Mouse (Mus musculus) activated CD4-positive, CD25-positive, alpha-beta regulatory T cell, adult 4 months (primary cell): Measurements from ENCODE around the gene Adgrv1. TPM values are rescaled to one million over a fixed set of nuclear protein-coding genes. Genes with fewer than 3 reads are reported as not detected.

Source experiments
- ATAC-seq: one replicate; pipeline ENCODE4 v1.8.0; 2017
- polyA plus RNA-seq, 2 experiments: library from polyadenylated mRNA; unstranded; fragments of 100-300 nt; shearing (Covaris generic); gene quantifications; one replicate each; pipeline ENCODE4 v1.2.1; 2017

Adgrv1 gene
- polyA plus RNA-seq, 2 experiments from 2014 or later: 0.66 TPM; not detected in 1

GRCm38 (mm10) chr13:81133336-81133735 lies 499.6 kb downstream of the Adgrv1 start:
- ATAC-seq: no peak

- no peak for ATAC-seq
Measured at GRCm38 (mm10) chr13:81132691-81133090, 500.3 kb downstream of the Adgrv1 start.

DNA sequence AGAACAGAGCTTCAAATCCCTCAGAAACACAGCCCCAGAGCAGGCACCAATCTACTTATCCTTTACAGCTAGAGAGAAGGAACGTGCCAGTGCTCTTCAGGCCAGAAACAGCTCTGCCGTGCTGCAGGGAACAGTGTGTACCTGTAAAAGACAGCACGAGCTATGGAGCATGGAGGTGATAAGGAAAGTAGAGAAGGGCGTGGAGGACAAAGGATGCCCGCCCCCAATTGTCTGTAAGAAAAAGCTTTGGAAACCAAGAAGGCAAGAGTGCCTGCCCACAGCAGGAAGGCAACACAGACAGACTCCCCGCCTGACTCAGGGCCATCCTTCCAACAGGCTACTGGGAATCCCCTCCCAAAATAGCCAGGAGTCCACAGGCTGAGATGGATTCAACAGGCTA lies 501.1 kb downstream of the Adgrv1 start:
- no peak for ATAC-seq

GRCm38 (mm10) chr13:81130742-81131524 lies 502.0 kb downstream of the Adgrv1 start:
- ATAC-seq: no peak

GRCm38 (mm10) chr13:81125846-81126245 lies 507.1 kb downstream of the Adgrv1 start:
- ATAC-seq: no peak

- ATAC-seq: no peak
Measured at GRCm38 (mm10) chr13:81122238-81122637, 510.7 kb downstream of the Adgrv1 start.

GRCm38 (mm10) chr13:81110479-81110878 lies 522.5 kb downstream of the Adgrv1 start:
- no peak for ATAC-seq

DNA sequence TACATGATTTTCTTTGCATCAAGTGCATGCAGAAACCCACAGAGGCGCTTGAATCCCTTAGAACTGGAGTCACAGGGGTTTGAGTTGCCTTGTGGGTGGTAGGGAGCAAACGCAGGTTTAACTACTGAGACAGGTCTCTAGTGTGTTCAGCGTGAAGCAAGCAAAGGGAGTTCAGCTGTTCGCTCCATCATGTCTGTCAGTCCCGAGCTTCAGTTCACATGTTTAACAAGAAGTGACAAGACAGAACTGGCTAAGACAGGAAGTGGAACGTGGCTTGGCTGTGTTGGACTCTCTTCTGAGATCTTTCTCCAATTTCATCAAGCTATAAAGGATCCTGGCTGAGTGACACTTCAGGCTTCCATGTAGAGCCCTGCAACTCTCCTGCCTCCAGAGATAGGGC lies 523.3 kb downstream of the Adgrv1 start:
- no peak for ATAC-seq

DNA sequence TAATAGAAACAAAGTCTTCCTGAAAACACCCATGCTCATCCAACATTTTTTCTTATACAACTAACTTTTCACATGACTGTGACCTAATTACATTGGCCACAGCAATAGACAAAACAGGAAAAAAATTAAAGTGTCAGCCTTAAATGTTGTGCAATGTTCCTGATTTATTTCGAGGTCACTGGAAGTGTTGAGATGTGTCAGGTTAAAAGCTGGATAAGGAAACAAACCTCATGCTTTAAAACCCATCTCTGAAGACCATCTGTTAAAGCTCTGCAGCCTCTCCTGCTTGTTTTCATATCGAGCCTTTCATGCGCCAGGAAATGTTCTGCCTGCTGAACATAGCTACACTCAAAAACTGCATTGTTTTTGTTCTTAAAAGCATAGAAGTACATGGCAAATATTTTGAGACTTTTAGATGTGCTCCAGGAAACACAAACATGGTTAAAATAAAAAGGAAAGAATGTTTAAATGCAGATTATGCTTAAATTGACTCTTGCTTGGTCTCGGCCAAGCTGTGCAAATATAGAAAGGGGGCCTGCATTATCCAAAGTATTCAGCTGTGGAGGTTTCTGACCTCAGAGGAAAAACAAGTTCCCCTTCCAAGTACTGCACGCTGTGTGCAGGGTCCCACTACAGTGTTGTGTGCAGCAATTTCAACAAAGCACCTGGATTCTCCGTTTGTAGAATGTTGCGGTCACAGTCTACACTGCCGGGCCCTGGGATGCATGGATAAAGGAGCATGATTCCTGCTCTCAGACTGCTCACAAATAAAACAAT lies 524.2 kb downstream of the Adgrv1 start:
- no peak for ATAC-seq

GRCm38 (mm10) chr13:81107436-81107835 lies 525.5 kb downstream of the Adgrv1 start:
- ATAC-seq: no peak

DNA sequence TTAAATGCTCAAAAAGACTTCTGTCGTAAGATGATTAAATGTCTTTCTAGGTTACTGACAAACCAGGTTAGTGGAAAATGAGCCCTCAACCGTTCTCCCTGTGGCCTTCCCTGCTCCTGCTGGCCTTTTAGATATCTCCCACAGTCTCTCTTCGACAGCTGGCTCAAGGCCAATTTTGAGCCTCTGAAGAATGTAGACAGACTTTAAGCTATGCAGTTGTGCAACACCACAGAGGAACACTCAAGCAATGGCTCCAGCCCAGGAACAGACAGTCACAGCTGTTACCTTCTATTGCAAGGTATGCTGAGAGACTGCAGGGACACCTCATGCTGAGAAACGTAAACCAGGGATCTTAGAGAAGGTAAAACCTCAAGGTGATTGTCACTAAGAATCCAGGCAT lies 529.2 kb downstream of the Adgrv1 start:
- ATAC-seq: no peak

GRCm38 (mm10) chr13:81096424-81096823 lies 536.5 kb downstream of the Adgrv1 start:
- ATAC-seq: no peak

- ATAC-seq: no peak
Measured at GRCm38 (mm10) chr13:81094513-81094912, 538.4 kb downstream of the Adgrv1 start.

GRCm38 (mm10) chr13:81090051-81090836 lies 542.7 kb downstream of the Adgrv1 start:
- no peak for ATAC-seq

- no peak for ATAC-seq
Measured at GRCm38 (mm10) chr13:81086969-81087682, 545.8 kb downstream of the Adgrv1 start.

DNA sequence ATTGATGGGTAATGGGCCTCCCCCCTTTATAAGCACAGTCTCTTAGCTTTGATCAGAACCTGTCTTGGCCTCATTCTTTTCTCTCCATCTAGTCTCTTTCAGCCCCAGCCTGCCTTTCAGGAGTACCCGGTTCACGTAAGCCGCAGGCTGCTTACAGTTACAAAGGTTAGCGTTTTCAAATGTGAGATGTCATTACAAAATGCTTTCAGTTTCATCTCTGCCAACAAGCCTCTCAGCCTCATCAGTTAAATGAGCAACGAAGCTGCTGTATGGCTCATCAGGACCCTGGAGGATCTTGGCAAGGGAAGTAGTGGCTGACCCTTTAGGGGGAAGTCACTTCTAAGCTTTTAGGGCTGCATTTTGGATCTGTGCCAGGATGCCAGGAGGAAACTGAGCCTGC lies 560.7 kb downstream of the Adgrv1 start:
- ATAC-seq: peak; percentile 65

DNA sequence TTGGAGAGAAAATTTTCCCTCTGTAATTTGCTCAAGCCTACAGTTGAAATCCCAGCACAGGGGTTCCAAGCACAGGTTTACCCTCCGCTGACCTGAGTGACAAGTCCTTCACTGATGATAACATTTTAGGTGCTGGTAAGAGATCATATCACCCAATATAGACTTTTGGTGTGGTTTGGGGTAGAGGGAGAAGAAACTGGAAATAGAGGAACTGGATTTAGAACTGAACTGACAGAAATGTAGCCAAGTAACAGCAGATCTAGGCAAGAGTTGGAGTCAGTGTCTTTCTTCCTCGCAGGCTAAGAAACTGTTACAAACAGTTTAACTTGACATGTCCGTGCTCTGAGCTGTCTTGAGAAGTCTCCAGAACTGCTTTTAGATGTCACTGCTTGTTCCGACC lies 581.5 kb downstream of the Adgrv1 start:
- ATAC-seq: peak; percentile 11

GRCm38 (mm10) chr13:81050911-81051310 lies 582.0 kb downstream of the Adgrv1 start:
- ATAC-seq: peak; percentile 79

GRCm38 (mm10) chr13:81045345-81045744 lies 587.6 kb downstream of the Adgrv1 start:
- no peak for ATAC-seq
